Mouse (Mus musculus): ENCODE measurements around the gene Ppm1j. TPM values are rescaled to one million over a fixed set of nuclear protein-coding genes. Genes with fewer than 3 reads are reported as not detected.
"Not testable (repeated sequence)": the region's sequence is repeated elsewhere in the genome, so short reads cannot be mapped to it uniquely, and the experiment has no call there.

Gene Ppm1j
- total RNA-seq, 2 experiments from 2014 or later = 0.76 to 1.0 TPM

- no peak for DNase-seq (ENCODE audit: low spot score in 2 of 2)
Observed at GRCm38 (mm10) chr3:104811752-104812151, 30.9 kb downstream of the Ppm1j start.

- DNase-seq (ENCODE audit: low spot score in 2 of 2) = no peak
Observed at GRCm38 (mm10) chr3:104812254-104812653, 31.4 kb downstream of the Ppm1j start.

- DNase-seq (ENCODE audit: low spot score in 2 of 2) = not testable (repeated sequence)
Observed at GRCm38 (mm10) chr3:104813227-104813626, 32.4 kb downstream of the Ppm1j start.

- no peak for DNase-seq (ENCODE audit: low spot score in 2 of 2)
Observed at GRCm38 (mm10) chr3:104814746-104815145, 33.9 kb downstream of the Ppm1j start.

- DNase-seq (ENCODE audit: low spot score in 2 of 2) = no peak
Observed at GRCm38 (mm10) chr3:104815346-104815745, 34.5 kb downstream of the Ppm1j start.

- no peak for DNase-seq (ENCODE audit: low spot score in 2 of 2)
Observed at GRCm38 (mm10) chr3:104816130-104816529, 35.3 kb downstream of the Ppm1j start.

- DNase-seq (ENCODE audit: low spot score in 2 of 2) = peak; percentile 65 to 75
Observed at GRCm38 (mm10) chr3:104817481-104817990, 36.7 kb downstream of the Ppm1j start.

- DNase-seq (ENCODE audit: low spot score in 2 of 2) = peak; percentile 51 to 67
Observed at GRCm38 (mm10) chr3:104817991-104818748, 37.3 kb downstream of the Ppm1j start, which contains the start of gene Mov10. Gene Mov10, minus strand, starts transcription at chr3:104818563.

GRCm38 (mm10) chr3:104818749-104819134, 37.9 kb downstream of the Ppm1j start:
- no peak for DNase-seq (ENCODE audit: low spot score in 2 of 2)

GRCm38 (mm10) chr3:104820426-104820825, 39.6 kb downstream of the Ppm1j start:
- no peak for DNase-seq (ENCODE audit: low spot score in 2 of 2)

GRCm38 (mm10) chr3:104822413-104822812, 41.6 kb downstream of the Ppm1j start:
- DNase-seq (ENCODE audit: low spot score in 2 of 2) = no peak

Other genes starting within 250 kb of the Ppm1j start
- 10 to 100 TPM; 76.3 to 82.4 TPM for gene Slc16a1, start 142.4 kb upstream of the Ppm1j start, total RNA-seq (2021)
- gene Fam19a3, start 784 bp downstream of the Ppm1j start, total RNA-seq (2021) = not detected
- 10 to 100 TPM; 37.2 to 39.2 TPM for gene Rhoc, start 7.3 kb downstream of the Ppm1j start, total RNA-seq (2021)
- 10 to 100 TPM in 1 of 2 experiments, 1 to 10 TPM in 1; 9.1 to 11.4 TPM for gene Mov10, start 37.5 kb downstream of the Ppm1j start, total RNA-seq (2021)
- gene St7l, start 82.9 kb downstream of the Ppm1j start, total RNA-seq (2021) = 10 to 100 TPM; 24.4 to 37.5 TPM
- gene Capza1, start 83.4 kb downstream of the Ppm1j start, total RNA-seq (2021) = 10 to 100 TPM; 39.2 to 56.7 TPM
- under 1 TPM; 0.74 to 0.89 TPM for gene Wnt2b, start 180.9 kb downstream of the Ppm1j start, total RNA-seq (2021)

Measured in layer of hippocampus, postnatal 10 days (tissue).